Mouse (Mus musculus) MEL-GATA-1-ER (cell line): Measurements from ENCODE around the gene Isg20l2.

Source experiments
- DNase-seq: peaks from one replicate; pipeline ENCODE4 v3.0.0-alpha.2; 2012; ENCODE audit warnings: low read depth; ENCODE audit errors: extremely low read depth

The Isg20l2 gene

GRCm38 (mm10) chr3:87973593-87974380 lies 43.7 kb downstream of the Isg20l2 start:
- DNase-seq = no peak

GRCm38 (mm10) chr3:87974381-87974987 lies 44.4 kb downstream of the Isg20l2 start:
- no peak for DNase-seq

GRCm38 (mm10) chr3:87979493-87979892 lies 49.4 kb downstream of the Isg20l2 start:
- no peak for DNase-seq

- DNase-seq = no peak
Measured at GRCm38 (mm10) chr3:87980085-87980484, 50.0 kb downstream of the Isg20l2 start.

- no peak for DNase-seq
Measured at GRCm38 (mm10) chr3:87980728-87981127, 50.6 kb downstream of the Isg20l2 start.

GRCm38 (mm10) chr3:87981214-87981760 lies 51.2 kb downstream of the Isg20l2 start:
- DNase-seq = no peak

GRCm38 (mm10) chr3:87981894-87982835 lies 52.1 kb downstream of the Isg20l2 start:
- no peak for DNase-seq

- DNase-seq = no peak
Measured at GRCm38 (mm10) chr3:87982836-87983601, 52.9 kb downstream of the Isg20l2 start.

- no peak for DNase-seq
Measured at GRCm38 (mm10) chr3:87983627-87984026, 53.5 kb downstream of the Isg20l2 start.

GRCm38 (mm10) chr3:87984094-87984493 lies 54.0 kb downstream of the Isg20l2 start:
- DNase-seq = no peak

- no peak for DNase-seq
Measured at GRCm38 (mm10) chr3:87985505-87986320, 55.6 kb downstream of the Isg20l2 start.

GRCm38 (mm10) chr3:87986868-87987267 lies 56.8 kb downstream of the Isg20l2 start:
- peak; percentile 94 for DNase-seq

GRCm38 (mm10) chr3:87987633-87988032 lies 57.5 kb downstream of the Isg20l2 start:
- peak; percentile 94 for DNase-seq

GRCm38 (mm10) chr3:87988068-87988467 lies 58.0 kb downstream of the Isg20l2 start:
- no peak for DNase-seq

- DNase-seq = no peak
Measured at GRCm38 (mm10) chr3:87989935-87990334, 59.8 kb downstream of the Isg20l2 start.
